Comparison of ENCODE assay signal across 25 mouse cellular contexts in genomic region chr15:101252614-101253013, GRCm38 (mm10). TPM values are rescaled to one million over a fixed set of nuclear protein-coding genes. Genes with fewer than 3 reads are reported as not detected.
A peak's percentile ranks its signal among the peaks of the same experiment; 100 is the strongest.
DNase-seq lines count a peak whose midpoint lies in the region; ATAC-seq and TF ChIP-seq lines count a peak whose summit lies in the region.
"Had no signal": no experiment of that assay in that cellular context is flagged by ENCODE, and none has a peak within 500 bp of the region (broad histone marks: within the 10 kb centered on the region; RNA-seq: fewer than 3 reads in every experiment).

No protein-coding gene starts in this region.

- H3K4me3 ChIP-seq in bone marrow, adult 2 months (replicated peaks; ENCODE audit: control insufficient read depth, low read depth, low read length) = no peak overlapping the region
- no peak overlapping the region for H3K4me3 ChIP-seq in forebrain, embryonic 12.5 days (replicated peaks)
- H3K4me3 ChIP-seq: embryonic facial prominence, embryonic 15.5 days; forebrain, embryonic 10.5 days; hindbrain, embryonic 12.5 days; layer of hippocampus, adult 2 months; liver, embryonic 12.5 days; lung, embryonic 15.5 days; midbrain, embryonic 13.5 days had no signal

- peak overlapping the region; percentile 56; the same call in 1 of the 2 replicates for H3K27ac ChIP-seq in bone marrow, adult 2 months (ENCODE audit: control insufficient read depth, insufficient read depth, low read depth, low read length, poor library complexity)
- H3K27ac ChIP-seq in forebrain, embryonic 12.5 days = no peak overlapping the region
- H3K27ac ChIP-seq: embryonic facial prominence, embryonic 15.5 days; forebrain, embryonic 10.5 days; hindbrain, embryonic 12.5 days; layer of hippocampus, adult 2 months; liver, embryonic 12.5 days; lung, embryonic 15.5 days; midbrain, embryonic 13.5 days had no signal

- H3K36me3 ChIP-seq in forebrain, embryonic 12.5 days (replicated peaks) = no peaks in the 10 kb centered on the region
- H3K36me3 ChIP-seq: embryonic facial prominence, embryonic 15.5 days; forebrain, embryonic 10.5 days; hindbrain, embryonic 12.5 days; liver, embryonic 12.5 days; lung, embryonic 15.5 days; midbrain, embryonic 13.5 days had no signal

- DNase-seq in heart, adult 11 months = peak; percentile 92
- DNase-seq in heart, postnatal 4 days = no peak
- peak; percentile 47 for DNase-seq in 416B (ENCODE audit: low read depth)
- no peak for DNase-seq in right cerebral cortex, postnatal 25 days
- DNase-seq: adrenal gland, postnatal 10 days; cerebellum, adult 11-12 months; cerebellum, postnatal 25 days; gastrocnemius, postnatal 10 days; kidney, adult 8-10 months; kidney, postnatal 14 days; layer of hippocampus, postnatal 36 days; right cerebral cortex, postnatal 14 days; thymus, postnatal 14 days had no signal

- peaks cover 11% of the 10 kb centered on the region for H3K4me1 ChIP-seq in bone marrow, adult 2 months (ENCODE audit: control insufficient read depth, insufficient read depth, low read length)
- H3K4me1 ChIP-seq in forebrain, embryonic 12.5 days = peaks cover 11% of the 10 kb centered on the region

- no peaks in the 10 kb centered on the region for H3K9me3 ChIP-seq in forebrain, embryonic 12.5 days
- H3K9me3 ChIP-seq: embryonic facial prominence, embryonic 15.5 days; forebrain, embryonic 10.5 days; hindbrain, embryonic 12.5 days; liver, embryonic 12.5 days; lung, embryonic 15.5 days; midbrain, embryonic 13.5 days had no signal

- H3K27me3 ChIP-seq in forebrain, embryonic 12.5 days = peaks cover 19% of the 10 kb centered on the region
- H3K27me3 ChIP-seq: embryonic facial prominence, embryonic 15.5 days; lung, embryonic 15.5 days had no signal

- no peak for TF ChIP-seq POLR2A in bone marrow, adult 2 months (IDR thresholded peaks at IDR 0.05; ENCODE audit: borderline replicate concordance, control insufficient read depth, low read depth, low read length)

- no peak overlapping the region for H3K9ac ChIP-seq in forebrain, embryonic 12.5 days
- H3K9ac ChIP-seq: embryonic facial prominence, embryonic 15.5 days; hindbrain, embryonic 12.5 days; liver, embryonic 12.5 days; lung, embryonic 15.5 days; midbrain, embryonic 13.5 days had no signal

- 52% methylated on average over 6 of the region's 6 CpGs for WGBS in bone marrow, adult 2 months
- 89% methylated on average over 6 of the region's 6 CpGs for WGBS in forebrain, embryonic 12.5 days

- ATAC-seq in monocyte, adult 5-6 weeks (replicated peaks; ENCODE audit: insufficient number of reproducible peaks, low FRiP score, low TSS enrichment, poor library complexity, severe bottlenecking) = peak; percentile 36
- no peak for ATAC-seq in forebrain, embryonic 12.5 days (ENCODE audit: low FRiP score)
- ATAC-seq: activated CD4-positive, CD25-positive, alpha-beta regulatory T cell, adult 4 months; inflammation-experienced regulatory T-cells, adult 6 months; liver, embryonic 12.5 days had no signal

- TF ChIP-seq CTCF in bone marrow, adult 2 months (IDR thresholded peaks at IDR 0.05; ENCODE audit: control insufficient read depth, insufficient read depth, low read length) = no peak

- no peak overlapping the region for H3K4me2 ChIP-seq in forebrain, embryonic 12.5 days
- H3K4me2 ChIP-seq: embryonic facial prominence, embryonic 15.5 days; hindbrain, embryonic 12.5 days; liver, embryonic 12.5 days; lung, embryonic 15.5 days; midbrain, embryonic 13.5 days had no signal

RNA-seq across cellular contexts. Expression of gene Nr4a1, which starts 1.5 kb away (rescaled TPM):
- total RNA-seq in heart, postnatal 4 days (2021) = 10 to 100 TPM; 48.1 to 49.6 TPM
- polyA plus RNA-seq in bone marrow, adult 2 months (2011; ENCODE audit: insufficient read depth, insufficient read length, low replicate concordance, missing spikeins) = 9.1 and 10.0 TPM in 2 replicates
- total RNA-seq in monocyte, adult 5-6 weeks (2017) = 717 to 1,434 TPM (median 717 TPM) in 3 replicates
- 2.9 and 3.6 TPM in 2 replicates for polyA plus RNA-seq in forebrain, embryonic 12.5 days (2016; fragmentation: Nextera tagmentation; extraction: Ambion mirVana)

RNA-seq across cellular contexts. Expression of gene Grasp, which starts 28.6 kb away (rescaled TPM):
- total RNA-seq in heart, postnatal 4 days (2021) = 10 to 100 TPM; 13.9 to 15.1 TPM
- 2.5 and 2.6 TPM in 2 replicates for polyA plus RNA-seq in bone marrow, adult 2 months (2011; ENCODE audit: insufficient read depth, insufficient read length, low replicate concordance, missing spikeins)
- total RNA-seq in monocyte, adult 5-6 weeks (2017) = 4.9 to 10.8 TPM (median 9.0 TPM) in 3 replicates
- polyA plus RNA-seq in forebrain, embryonic 12.5 days (2016; fragmentation: Nextera tagmentation; extraction: Ambion mirVana) = 4.1 and 4.7 TPM in 2 replicates
- polyA plus RNA-seq: activated CD4-positive, CD25-positive, alpha-beta regulatory T cell, adult 4 months had no signal

RNA-seq across cellular contexts. Expression of gene Atg101, which starts 31.5 kb away (rescaled TPM):
- total RNA-seq in heart, postnatal 4 days (2021) = 10 to 100 TPM; 21.7 to 23.3 TPM
- polyA plus RNA-seq in bone marrow, adult 2 months (2011; ENCODE audit: insufficient read depth, insufficient read length, low replicate concordance, missing spikeins) = 27.4 and 42.0 TPM in 2 replicates
- 52.9 to 72.0 TPM (median 58.7 TPM) in 3 replicates for total RNA-seq in monocyte, adult 5-6 weeks (2017)
- 61.9 and 63.2 TPM in 2 replicates for polyA plus RNA-seq in forebrain, embryonic 12.5 days (2016; fragmentation: Nextera tagmentation; extraction: Ambion mirVana)

RNA-seq across cellular contexts. Expression of gene 6030408B16Rik, which starts 40.4 kb away (rescaled TPM):
- total RNA-seq in heart, postnatal 4 days (2021) = 1 to 10 TPM; 4.3 to 4.6 TPM
- polyA plus RNA-seq in bone marrow, adult 2 months (2011; ENCODE audit: insufficient read depth, insufficient read length, low replicate concordance, missing spikeins) = 0.50 and 1.4 TPM in 2 replicates
- 0.75 to 1.4 TPM in 2 of 3 replicates, not detected in the other for total RNA-seq in monocyte, adult 5-6 weeks (2017)
- 0.27 and 0.28 TPM in 2 replicates for polyA plus RNA-seq in forebrain, embryonic 12.5 days (2016; fragmentation: Nextera tagmentation; extraction: Ambion mirVana)

Comparison
In these comparisons a context has a peak if more than half of its experiments do, and no peak if none do; other contexts are left out.
1. DNase-seq: peak in heart, adult 11 months (single experiment) and 416B (single experiment); none in heart, postnatal 4 days (single experiment) and right cerebral cortex, postnatal 25 days (single experiment).
2. RNA of gene Nr4a1, which starts 1.5 kb away (total RNA-seq): 717 to 1,434 TPM in monocyte, adult 5-6 weeks; 48.1 to 49.6 TPM in heart, postnatal 4 days; every median in the first group is over 10 times any median in the second.